Mouse (Mus musculus) layer of hippocampus, postnatal 14 days (tissue): Measurements from ENCODE around the gene Kcne1l. TPM values are rescaled to one million over a fixed set of nuclear protein-coding genes. Genes with fewer than 3 reads are reported as not detected.
A peak's percentile ranks its signal among the peaks of the same experiment; 100 is the strongest.

Experiments
- DNase-seq, 2 experiments: peaks; one replicate each; pipeline ENCODE4 v3.0.0; 2021 to 2022; ENCODE audit warnings: low spot score in 2 of 2, mixed read lengths in 1 of 2
- long read RNA-seq, 2 experiments: library from polyadenylated mRNA; stranded (forward); transcript quantifications; one replicate each; pipeline ENCODE4 v2.0.0; 2021
- total RNA-seq, 2 experiments: library from RNA; stranded (reverse); gene quantifications; 2 replicates each; pipeline ENCODE4 v1.2.3; 2021

The Kcne1l gene
- 10 to 100 TPM; 17.3 to 18.4 TPM for total RNA-seq
- long read RNA-seq, experiment 1, transcript Kcne1l-201 (1 exons, 1,543 nt), result major isoform, 25 of 26 reads
- long read RNA-seq, experiment 1, partial matches to known transcripts, result 0 of 26 reads
- long read RNA-seq, experiment 1, other reads (novel, unspliced or antisense), result 1 of 26 reads
- long read RNA-seq, experiment 2, transcript Kcne1l-201 (1 exons, 1,543 nt), result major isoform, 22 of 22 reads
- long read RNA-seq, experiment 2, partial matches to known transcripts, result 0 of 22 reads
- long read RNA-seq, experiment 2, other reads (novel, unspliced or antisense), result 0 of 22 reads

DNA sequence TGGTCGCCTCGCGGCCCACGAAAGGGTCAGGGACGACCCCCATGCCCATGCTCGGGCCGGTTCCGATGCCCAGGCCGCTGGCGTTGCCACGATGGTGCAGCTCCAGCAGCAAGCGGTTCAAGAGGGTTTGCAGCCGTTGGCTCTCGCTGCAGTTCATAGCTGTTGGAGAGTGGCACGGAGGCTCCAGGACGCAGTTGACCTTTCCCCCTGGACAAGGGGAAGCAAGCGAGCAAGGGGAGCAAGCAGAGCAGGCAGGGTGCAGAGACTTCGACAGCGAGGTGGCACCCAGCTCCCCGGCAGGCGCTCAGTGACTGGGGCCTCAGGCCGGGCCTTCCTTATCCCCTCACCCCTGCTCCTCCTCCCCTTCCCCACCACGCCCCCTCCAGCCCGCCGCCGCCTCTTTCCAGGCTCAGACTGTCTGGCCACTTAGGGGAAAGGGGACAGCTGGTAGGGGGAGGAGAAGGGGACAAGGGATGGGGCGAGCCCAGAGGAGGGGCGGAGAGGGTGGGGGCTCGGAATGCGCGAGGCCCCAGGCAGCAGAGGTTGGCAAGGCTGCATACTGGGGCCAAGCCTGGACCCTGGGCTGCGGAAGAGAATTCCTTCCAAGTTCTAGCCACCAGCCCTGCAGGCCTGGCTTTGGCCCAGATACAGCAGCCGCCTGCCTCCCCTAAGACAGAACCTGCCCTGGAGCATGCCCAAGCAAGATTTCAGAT is at the start of gene Kcne1l:
Kcne1l (minus strand) TSS at position 426 of the 713 bp plus-strand sequence.
- no peak for DNase-seq

- DNase-seq, result no peak
These were observed 30.1 kb upstream of the Kcne1l start for GRCm38 (mm10) chrX:142336207-142336606.

DNA sequence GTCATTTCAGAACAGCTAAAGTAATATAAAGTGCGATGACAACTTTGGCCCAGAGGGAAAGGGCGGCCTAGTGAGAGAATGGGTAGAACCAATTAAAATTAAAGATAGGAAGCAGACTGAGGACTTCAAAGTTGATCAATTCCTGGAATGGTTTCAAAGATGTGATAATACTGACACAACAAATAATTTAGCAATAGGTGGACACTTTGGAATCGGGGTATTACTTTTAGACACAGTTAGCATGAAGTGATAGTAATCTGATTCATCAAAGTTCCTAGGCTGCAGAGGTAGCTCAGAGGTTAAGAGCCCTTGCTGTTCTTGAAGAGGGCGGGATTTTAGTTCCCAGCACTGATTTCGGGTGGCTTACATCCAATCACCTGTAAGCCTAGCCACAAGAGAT is 29.4 kb upstream of the Kcne1l start:
- no peak for DNase-seq

GRCm38 (mm10) chrX:142325760-142326159 is 19.7 kb upstream of the Kcne1l start:
- DNase-seq, result no peak

DNA sequence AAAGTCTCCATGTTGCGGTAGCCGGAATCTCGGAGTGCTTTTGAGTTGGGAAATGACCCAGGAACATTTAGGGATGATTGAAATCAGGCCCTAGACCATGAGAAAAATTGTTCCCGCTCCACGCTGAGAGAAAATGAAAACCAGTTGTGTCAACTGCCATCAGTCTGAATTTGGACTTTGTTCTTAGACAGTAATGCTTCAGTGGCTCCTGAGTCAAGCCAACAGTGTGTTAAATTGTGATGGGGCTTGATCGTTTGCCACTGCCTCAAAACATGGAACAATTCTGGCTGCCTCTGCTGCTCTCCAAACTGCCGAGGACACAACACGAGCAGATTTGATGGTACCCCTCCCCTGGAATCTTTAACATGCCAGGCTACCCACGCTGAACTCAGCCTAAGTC is 10.0 kb upstream of the Kcne1l start:
- DNase-seq, result no peak

GRCm38 (mm10) chrX:142315270-142315669 is 9.2 kb upstream of the Kcne1l start:
- no peak for DNase-seq

GRCm38 (mm10) chrX:142314307-142315024 is 8.4 kb upstream of the Kcne1l start:
- peak; percentile 73 to 86 for DNase-seq

DNA sequence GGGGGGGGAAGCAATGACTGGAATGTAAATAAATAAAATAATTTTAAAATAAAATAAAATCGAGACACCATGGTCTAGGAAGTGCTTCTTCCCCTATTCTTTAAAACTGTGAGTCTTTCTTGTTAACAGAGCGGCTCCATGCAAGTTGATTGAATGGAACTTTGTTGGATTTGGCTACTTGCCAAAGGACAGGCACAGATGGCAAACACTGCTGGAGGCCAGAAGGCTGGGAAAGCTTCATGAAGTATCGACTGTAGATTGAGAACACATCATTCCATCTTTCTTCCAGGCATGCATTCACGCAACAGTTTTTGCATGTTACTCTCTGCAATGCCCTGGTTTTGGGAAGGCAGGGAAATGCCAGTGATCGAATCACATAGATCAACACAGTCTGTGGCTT is 4.3 kb upstream of the Kcne1l start:
- DNase-seq, result peak in 1 of 2 experiments; percentile 60

GRCm38 (mm10) chrX:142305010-142305868 is 855 bp downstream of the Kcne1l start:
- DNase-seq, result peak in 1 of 2 experiments; percentile 44

DNA sequence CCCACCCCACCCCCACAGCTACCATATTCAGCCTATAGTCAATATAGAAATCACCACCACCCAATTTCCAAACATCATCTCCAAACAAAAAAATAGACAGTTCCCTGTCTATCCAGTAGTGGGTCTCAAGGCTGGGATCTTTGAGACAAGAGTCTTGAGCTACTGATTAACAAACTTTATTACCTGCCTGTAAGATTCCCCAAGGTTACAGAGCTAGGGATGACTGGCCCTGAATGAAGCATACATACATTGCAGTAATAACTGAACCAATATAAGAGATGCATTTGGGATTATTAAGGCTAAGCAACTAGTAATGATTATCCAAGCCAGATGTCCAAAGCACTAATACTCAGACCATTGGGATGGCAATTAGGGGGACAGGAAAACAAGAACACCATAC is 1.5 kb downstream of the Kcne1l start:
- no peak for DNase-seq

GRCm38 (mm10) chrX:142303456-142303855 is 2.6 kb downstream of the Kcne1l start:
- no peak for DNase-seq

DNA sequence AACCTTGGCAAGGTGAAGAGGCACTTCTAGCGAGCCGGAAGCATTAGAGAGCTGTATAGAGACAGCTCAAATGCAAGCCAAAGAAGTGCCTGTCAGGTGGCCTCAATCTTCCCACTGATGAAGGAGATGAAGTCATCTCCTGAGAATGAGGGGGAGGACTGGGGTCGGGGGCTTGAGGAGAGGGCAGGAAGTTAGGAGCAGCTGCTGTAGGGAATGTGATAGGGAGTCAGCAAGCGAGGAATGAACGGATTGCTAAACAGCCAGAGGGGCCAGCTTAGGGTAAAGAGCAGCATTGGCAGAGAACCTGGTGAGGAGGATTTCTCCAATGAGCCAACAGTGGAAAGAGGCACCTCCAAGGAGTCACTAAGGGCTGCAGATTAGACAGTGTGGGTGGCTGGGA is 20.2 kb downstream of the Kcne1l start:
- no peak for DNase-seq

DNA sequence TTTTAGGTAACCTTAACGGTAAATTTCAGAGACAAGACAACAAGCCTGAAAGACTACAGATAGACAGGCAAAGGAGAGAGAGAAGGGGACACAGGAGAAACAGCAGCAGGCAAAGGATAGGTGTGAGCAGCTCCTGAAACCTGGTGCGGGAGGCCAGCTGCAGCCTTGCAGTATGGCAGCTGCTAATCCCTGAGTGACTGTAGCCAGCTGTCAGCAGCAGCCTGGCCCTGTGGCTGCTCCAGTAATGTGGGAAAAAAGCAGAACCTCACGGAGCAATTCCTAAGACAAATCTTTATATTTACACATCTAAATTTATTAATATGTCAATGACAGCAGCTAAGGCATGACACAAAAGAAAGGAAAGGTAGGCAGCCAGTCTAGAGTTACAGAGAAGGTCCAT is 29.5 kb downstream of the Kcne1l start:
- DNase-seq, result no peak

DNA sequence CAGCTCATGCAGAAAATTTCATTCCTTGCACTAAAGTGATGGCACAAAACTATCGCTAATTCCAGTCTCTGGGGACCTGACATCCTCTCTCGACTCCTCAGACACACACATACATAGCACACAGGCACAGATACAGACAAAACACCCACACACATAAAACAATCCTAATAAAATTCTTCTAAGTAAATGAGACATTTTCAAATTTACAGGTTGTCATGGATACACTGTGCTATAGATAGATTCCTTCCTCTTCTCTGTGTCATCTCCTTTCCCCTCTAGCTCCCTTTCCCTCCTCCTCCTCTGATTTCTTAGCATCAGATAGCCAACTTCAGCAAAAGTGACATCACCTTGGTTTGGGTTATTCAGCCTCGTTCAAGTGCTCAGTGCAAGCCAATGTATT is 30.1 kb downstream of the Kcne1l start:
- no peak for DNase-seq

Other genes with a start within 250 kb of the Kcne1l start
- gene Gucy2f, start 109.4 kb downstream of the Kcne1l start, total RNA-seq, result under 1 TPM; 0.81 to 0.88 TPM
- 10 to 100 TPM; 21.2 to 25.6 TPM for gene Nxt2, start 79.5 kb downstream of the Kcne1l start, total RNA-seq
- gene Acsl4, start 84.2 kb upstream of the Kcne1l start, total RNA-seq, result 10 to 100 TPM; 67.5 to 72.3 TPM